Mouse (Mus musculus): ENCODE measurements around the gene Aqp6.

Aqp6 gene

DNA sequence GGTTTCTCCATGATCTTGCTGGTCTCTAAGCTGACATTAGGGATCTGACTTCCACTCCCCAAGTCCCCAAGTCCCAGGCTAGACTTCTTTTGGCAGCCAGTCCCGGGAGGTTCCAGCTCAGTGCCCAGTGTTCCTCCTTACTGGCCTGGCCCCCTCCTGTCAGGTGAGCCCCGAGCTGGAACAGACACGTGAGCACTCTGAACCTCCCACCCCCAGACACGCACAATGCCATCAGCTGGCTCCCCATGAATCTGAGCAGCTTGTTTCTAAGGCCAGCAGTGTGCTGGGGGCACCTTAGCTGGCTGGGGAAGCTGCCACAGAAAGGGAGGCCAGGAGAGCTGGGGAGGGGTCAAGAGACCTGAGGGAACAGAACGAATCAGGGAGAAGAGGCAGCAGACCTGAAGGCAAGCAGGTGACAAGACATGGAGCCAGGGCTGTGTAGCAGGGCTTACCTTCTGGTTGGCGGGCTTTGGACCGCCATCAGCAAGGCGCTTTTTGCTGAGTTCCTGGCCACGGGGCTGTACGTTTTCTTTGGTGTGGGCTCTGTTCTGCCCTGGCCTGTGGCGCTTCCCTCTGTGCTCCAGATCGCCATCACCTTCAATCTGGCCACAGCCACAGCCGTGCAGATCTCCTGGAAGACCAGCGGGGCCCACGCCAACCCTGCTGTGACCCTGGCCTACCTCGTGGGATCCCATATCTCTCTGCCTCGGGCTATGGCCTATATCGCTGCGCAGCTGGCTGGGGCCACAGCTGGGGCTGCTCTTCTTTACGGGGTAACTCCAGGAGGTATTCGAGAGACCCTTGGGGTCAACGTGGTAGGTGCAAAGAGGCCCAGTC is at the start of gene Aqp6:
Gene Aqp6, plus strand, starts transcription at position 415 of the 837 bp plus-strand sequence.
- peak; percentile 90 for DNase-seq (ENCODE audit: low read depth, low spot score)

DNA sequence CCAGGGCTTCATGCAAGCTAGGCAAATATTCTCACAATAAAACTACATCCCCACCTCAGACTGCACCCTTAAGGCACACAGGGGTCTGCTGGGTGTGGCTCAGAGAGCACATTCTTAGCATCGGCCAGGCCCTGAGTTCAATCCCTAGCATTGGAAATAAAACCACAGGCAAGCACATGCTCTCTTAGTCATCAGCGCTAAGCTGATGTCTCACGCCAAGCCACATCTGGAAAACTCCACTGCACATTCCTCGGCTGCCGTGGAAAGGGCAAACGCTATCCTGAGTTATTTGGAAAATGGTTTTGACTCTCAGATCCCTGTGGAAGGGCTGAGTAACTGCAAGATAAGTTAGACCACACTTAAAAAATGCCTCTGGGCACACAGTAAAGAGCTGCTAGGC is 47.4 kb upstream of the Aqp6 start:
- no peak for DNase-seq (ENCODE audit: low read depth, low spot score)

- no peak for DNase-seq (ENCODE audit: low read depth, low spot score)
Measured at GRCm38 (mm10) chr15:99558947-99559346, 42.3 kb upstream of the Aqp6 start.

DNA sequence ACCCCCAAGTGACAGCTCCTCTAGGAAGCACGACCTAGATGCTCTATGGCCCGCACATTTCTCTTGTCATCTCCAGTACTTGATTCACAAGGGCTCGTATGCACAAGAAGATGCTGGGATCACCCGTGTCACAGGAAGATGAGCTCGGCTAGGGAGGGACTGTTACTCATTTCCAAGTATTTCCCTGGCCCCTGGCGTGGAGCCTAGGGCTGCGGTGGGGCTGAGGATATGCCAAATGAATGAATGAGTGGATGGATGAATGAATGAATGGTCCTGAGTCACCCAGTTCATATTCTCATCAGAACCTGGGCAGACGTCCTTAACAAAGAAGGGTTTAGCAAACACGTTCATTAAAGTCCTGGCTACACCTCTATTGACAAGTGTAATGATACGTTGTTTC is 41.0 kb upstream of the Aqp6 start:
- DNase-seq (ENCODE audit: low read depth, low spot score): no peak

DNA sequence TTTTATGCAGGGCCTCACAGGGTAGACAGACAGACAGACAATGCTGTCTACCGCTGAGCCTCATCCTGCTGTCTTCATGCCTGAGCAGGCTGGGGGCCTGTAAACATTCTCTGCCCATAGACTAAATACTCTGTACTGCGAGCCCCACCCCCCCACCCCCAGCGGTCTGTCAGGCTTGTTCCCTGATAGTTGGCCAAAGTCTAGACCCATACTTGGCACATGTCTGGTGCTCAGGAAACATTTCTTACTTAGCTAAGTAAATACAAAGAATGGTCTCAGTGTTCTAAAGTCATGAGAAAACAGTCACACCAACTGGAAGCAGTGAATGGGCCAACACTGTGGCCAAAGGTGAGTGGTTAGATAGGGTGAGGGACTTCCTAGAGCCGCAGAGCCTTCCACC is 33.8 kb upstream of the Aqp6 start:
- DNase-seq (ENCODE audit: low read depth, low spot score): no peak

DNA sequence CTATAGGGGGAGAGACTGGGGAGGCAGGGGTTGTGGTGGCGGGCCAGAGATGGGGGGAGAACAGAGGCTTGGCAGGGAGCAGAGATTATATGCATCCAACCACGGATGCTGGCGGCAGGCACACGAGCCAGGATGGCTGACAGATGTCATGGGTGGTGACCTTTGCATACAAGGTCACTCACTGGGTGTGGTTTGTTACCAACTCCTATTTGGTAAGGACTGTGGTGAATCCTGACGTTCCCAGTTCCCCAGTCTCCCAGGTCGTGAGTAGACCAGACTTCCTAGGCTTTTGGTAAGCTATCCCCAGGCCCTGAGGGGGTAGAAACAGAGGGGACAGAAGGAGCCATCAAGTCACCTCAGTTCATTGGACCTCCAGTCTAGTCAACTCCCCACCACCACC is 32.5 kb upstream of the Aqp6 start:
- no peak for DNase-seq (ENCODE audit: low read depth, low spot score)

DNA sequence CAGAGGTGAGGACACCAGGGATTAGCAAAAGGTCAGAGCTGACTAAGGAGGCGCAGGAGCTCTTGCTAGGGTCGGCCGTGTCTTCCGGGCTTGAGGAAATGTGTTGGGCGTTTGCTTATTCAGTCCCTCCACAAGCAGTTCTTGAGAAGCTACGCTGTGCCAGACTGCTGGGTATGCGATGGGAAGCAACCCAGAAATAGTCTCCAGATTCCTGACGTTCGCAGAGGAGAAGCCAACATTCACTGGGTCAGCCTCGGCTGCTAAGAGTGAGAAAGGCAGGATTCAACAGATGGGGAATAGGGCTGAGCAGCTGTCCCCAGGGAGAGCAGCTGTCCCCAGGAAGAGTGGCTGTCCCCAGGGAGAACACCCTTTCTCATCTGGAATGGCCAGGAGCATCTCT is 32.1 kb upstream of the Aqp6 start:
- DNase-seq (ENCODE audit: low read depth, low spot score): peak; percentile 78

DNA sequence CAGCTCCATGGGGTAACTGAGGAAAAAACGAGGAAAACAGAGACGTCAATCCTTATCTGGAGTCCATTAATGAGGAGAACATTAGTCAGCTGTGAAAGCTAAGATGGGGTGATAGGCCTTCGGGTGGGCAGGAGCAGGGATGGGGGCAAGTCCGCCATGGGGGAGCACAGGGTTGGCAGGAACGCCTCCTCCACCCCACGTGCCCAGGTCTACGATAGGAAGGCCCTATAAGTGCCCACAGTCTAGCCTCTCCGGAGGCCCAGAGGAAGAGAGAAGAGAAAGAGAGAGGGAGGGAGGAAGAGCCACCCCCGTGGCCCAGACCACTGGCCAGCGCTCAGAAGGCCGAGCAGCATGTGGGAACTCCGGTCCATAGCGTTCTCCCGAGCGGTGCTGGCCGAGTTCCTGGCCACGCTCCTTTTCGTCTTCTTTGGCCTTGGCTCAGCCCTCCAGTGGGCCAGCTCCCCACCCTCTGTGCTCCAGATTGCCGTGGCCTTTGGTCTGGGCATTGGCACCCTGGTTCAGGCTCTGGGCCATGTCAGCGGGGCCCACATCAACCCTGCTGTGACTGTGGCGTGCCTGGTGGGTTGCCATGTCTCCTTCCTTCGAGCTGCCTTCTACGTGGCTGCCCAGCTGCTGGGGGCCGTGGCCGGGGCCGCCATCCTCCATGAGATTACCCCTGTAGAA is 22.3 kb upstream of the Aqp6 start, which contains the start of gene Aqp2:
Gene Aqp2, plus strand, starts transcription at position 254 of the 684 bp plus-strand sequence.
- peak; percentile 16 for DNase-seq (ENCODE audit: low read depth, low spot score)

- DNase-seq (ENCODE audit: low read depth, low spot score): peak; percentile 52
Measured at GRCm38 (mm10) chr15:99583463-99584344, 17.5 kb upstream of the Aqp6 start.

DNA sequence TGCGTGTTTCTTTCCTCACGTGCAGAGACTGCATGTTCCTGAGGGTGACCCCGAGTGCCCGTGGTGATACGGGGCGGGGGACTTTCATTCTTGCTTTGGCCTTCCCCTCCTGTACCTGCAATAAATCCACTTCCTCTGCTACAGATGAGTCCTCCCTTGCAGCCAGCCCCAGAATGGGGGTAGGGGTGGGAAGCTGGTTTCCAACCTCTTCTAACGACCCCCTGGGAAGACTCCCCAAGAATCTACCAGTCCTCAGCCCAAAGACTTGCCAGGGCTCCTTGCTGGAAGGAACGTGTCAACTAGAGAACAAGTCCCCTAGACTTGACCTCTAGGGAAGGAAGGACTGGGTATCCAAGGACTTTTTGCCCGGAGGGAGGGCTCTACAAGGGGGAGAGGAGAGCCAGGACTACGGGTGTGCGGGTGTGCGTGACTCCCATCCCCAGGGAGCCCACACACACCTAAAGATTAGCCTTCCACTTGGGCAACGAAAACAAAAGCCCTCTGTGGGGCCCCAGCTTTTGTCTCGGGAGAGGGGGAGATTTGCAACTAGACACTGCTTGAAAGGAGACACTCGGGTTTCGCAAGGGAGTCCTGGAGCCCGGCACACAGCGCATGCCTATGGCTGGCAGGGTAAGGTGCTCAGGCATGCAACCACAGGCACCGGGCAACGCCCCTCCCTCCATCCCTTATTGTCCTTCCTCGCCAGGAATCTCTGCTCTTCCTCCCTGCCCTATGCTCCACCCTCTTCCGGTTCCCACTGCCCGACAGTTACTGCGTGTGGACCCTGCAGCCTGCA is 16.6 kb upstream of the Aqp6 start:
- no peak for DNase-seq (ENCODE audit: low read depth, low spot score)

- DNase-seq (ENCODE audit: low read depth, low spot score): no peak
Measured at GRCm38 (mm10) chr15:99585741-99586140, 15.5 kb upstream of the Aqp6 start.

DNA sequence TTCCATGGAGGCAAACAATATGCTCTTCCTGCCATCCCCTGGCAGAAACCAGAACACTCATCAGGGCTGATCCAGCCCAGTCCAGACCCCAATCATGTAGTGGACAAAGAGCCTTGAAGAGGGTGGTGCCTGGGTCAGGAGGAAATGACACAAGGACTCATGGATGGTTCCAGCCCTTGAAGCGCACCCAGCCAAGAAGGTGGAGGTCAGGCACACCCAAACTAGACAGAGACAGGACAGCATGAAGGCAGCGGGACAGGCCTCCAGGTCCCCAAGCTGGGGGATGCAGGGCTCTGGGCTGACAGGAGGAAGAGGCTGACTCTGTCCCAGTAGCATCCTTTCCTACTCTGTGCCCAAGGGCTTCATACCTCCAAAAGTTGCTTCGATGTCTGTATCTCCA is 14.7 kb upstream of the Aqp6 start:
- DNase-seq (ENCODE audit: low read depth, low spot score): no peak

GRCm38 (mm10) chr15:99589237-99589636 is 12.0 kb upstream of the Aqp6 start:
- no peak for DNase-seq (ENCODE audit: low read depth, low spot score)

DNA sequence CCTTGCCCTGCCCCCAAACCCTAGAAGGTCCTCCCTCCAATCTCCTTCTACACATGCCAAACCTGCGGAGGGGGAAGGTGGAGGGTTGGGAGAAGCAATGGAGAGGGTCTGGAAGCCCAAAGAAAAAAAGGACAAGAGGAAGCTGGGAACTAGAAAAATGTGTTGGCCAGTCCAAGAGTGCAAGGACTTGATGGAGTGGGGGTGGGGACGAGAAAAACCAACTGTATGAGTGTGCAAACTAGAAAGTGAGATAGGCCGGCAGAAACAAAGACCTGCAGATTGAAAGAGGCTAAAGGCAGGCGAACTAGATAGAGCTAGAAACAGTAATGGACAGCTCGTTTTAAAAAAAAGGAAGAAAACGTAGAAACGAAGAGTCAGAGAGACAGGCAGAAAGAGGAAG is 11.5 kb upstream of the Aqp6 start:
- no peak for DNase-seq (ENCODE audit: low read depth, low spot score)

DNA sequence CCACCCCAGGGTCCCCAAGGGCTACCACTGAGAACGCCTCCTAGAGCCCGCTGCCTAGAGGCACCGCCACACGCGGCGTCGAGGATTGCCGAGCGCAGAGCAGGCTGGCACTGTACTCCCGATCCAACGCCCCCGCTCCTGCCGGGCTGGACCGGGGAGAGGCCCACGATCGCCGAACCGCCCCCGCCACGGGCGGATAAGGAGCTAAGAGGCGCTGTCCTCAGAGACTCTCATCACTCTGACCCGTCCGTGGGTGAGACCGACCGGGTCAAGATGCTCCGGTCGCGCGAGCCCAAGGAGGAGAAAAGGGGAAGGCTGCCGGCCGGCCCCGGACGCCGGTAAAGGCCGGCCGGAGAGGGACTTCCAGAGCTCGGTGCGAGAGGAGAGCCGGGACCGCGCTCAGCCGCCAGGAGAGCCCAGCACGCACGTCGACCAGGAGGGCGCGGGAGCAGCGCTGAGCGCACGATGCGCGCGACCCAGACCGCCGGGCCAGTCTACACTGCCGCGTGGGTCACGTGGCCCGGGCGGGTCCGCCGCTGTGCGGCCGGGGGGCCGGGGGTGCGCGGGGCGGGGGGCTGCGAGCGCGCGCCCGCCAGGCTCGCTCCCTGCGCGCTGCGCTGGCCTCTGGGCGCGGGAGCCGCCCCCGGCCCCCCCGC is 10.6 kb upstream of the Aqp6 start, which contains the start of gene Aqp5:
Gene Aqp5, plus strand, starts transcription at position 354 of the 656 bp plus-strand sequence.
- DNase-seq (ENCODE audit: low read depth, low spot score): no peak

DNA sequence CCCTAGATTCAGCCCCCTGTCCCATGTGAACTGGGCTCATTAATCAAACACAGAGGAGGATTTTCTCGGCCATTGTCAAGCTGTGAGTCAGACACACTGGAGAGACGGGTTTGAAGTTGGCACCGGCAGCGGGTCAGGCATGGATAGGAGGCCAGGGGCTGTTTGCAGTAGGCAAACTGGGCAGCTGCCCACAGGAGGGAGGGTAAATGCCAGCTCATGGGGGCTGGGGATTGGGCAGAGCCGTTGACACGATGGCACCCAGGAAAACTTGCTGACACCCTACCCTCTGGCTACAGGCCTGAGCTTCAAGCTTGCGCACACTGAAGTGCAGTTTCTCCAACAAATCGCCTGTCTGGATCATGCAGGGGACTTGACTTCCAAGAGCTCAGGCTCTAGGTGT is 9.0 kb upstream of the Aqp6 start:
- DNase-seq (ENCODE audit: low read depth, low spot score): no peak

DNA sequence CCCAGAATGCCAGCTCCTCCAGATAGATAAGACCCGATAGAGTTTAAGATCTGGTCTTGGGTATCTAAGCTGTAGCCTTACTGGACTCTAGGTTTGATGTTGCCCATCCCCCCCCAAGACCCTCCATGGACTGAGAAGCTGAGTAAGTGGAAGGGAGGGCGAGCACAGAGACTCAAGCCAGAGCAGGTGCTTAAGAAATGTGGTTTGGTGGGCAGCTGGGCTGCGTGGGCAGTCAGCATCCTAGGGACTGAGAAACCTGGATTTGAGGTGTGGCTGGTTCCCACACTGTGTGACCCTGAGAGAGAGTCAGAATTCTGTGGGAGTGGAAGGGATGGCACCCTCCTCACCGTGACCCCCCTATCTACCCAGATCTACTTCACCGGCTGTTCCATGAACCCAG is 8.3 kb upstream of the Aqp6 start:
- DNase-seq (ENCODE audit: low read depth, low spot score): no peak

DNA sequence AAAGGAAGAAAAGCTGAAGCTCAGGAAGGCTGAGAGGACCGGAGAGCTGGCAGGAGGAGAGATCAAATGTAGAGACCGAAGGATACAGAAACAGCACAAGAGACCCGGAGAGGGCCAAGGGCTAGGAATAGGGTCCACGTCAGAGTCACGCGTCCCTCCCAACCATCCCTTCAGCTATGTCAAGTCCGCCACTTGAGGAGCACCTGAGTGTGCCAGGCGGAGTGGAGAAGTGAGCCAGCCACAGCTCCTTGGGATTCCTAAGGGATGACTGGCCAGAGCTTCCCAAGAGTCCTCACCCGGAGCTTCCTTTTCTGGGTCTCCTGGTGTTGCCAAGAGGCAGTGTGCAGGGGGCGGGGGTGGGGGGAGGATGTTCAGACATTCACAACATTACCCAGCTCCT is 6.2 kb upstream of the Aqp6 start:
- DNase-seq (ENCODE audit: low read depth, low spot score): no peak

DNA sequence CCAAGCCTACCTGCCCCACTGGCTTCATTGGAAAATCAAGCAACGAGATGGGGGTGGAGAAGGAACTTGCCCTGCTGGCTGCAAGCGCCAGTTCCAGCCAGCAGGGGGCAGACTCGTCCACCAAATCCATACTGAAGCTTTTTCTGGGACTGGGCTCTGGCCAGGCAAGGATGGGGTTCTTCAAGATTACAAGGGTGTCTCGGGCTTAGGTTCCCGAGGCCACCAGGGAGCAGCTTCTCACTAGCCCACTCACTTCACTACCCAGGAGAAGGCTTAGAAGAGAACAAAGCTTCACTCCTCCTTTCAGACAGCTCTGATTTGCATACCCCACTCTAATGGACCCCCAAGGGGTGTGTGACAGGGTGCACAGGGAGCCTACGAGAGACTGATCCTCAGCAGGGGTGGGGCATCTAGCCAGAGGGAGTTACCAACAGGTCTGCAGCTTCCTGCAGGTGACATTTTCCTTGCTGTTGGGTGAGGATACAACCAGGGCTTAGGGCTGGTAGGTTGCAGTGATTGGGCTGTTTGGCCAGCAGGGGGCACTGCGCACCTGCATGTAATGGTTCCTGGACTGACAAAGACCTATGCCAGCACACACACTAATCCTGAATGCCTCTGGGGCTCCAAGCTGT is 5.0 kb upstream of the Aqp6 start:
- DNase-seq (ENCODE audit: low read depth, low spot score): peak; percentile 97

GRCm38 (mm10) chr15:99596841-99597240 is 4.4 kb upstream of the Aqp6 start:
- peak; percentile 33 for DNase-seq (ENCODE audit: low read depth, low spot score)

Data from brain, adult 2 months (tissue).